Mouse (Mus musculus): ENCODE results near the gene Uhrf1bp1l. TPM values are rescaled to one million over a fixed set of nuclear protein-coding genes. Genes with fewer than 3 reads are reported as not detected.
A peak's percentile ranks its signal among the peaks of the same experiment; 100 is the strongest.
"Not testable (repeated sequence)": the region's sequence is repeated elsewhere in the genome, so short reads cannot be mapped to it uniquely, and the experiment has no call there.

The Uhrf1bp1l gene
- total RNA-seq (2021): 10 to 100 TPM in 1 of 2 experiments, 1 to 10 TPM in 1; 8.9 to 13.6 TPM
- long read RNA-seq, experiment 1, full-length matches to known transcripts: 9 of 16 reads
- long read RNA-seq, experiment 1, partial matches to known transcripts: 4 of 16 reads
- long read RNA-seq, experiment 1, other reads (novel, unspliced or antisense): 3 of 16 reads
- long read RNA-seq, experiment 2, full-length matches to known transcripts: 5 of 12 reads
- long read RNA-seq, experiment 2, partial matches to known transcripts: 4 of 12 reads
- long read RNA-seq, experiment 2, other reads (novel, unspliced or antisense): 3 of 12 reads

DNA sequence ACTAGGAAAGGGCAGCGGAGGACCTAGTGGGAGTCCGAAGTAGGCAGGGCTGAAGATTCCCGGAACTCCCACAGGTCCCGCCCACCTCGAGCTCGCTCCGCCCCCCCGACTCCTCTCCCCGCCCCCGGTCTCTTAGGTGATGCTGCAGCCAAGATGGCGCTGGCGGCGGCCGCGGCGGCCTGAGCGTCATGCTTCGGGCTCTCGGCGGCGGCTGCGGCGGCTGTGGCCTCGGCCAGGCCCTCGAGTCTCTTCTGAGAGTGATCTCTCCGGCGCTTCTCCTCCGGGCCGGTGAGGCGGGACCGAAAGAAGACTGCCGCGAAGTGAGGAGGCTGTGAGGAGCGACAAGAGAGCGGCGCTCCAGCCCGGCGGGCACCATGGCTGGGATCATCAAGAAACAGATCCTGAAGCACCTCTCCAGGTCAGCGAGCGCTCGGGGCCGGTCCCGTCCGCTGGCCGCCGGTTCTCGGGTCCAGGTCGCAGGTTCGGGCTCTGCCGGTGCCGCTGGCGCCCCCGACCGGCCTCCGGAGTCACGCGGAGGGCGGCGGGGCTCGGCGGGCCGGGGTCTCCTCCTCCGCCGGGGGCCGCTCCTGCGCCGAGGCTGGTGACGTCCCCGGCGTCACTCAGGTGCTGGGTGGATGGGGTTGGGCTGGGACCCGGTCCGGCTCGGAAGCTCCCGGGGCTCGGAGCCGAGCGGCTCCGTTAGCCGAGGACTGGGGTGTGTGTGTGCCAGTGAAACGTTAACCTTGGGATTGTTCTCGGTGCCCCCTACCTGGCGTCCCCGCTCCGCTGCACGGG is at the start of gene Uhrf1bp1l:
Gene Uhrf1bp1l, plus strand, starts transcription at position 121 of the 795 bp plus-strand sequence.
- DNase-seq: peak; percentile 96

DNA sequence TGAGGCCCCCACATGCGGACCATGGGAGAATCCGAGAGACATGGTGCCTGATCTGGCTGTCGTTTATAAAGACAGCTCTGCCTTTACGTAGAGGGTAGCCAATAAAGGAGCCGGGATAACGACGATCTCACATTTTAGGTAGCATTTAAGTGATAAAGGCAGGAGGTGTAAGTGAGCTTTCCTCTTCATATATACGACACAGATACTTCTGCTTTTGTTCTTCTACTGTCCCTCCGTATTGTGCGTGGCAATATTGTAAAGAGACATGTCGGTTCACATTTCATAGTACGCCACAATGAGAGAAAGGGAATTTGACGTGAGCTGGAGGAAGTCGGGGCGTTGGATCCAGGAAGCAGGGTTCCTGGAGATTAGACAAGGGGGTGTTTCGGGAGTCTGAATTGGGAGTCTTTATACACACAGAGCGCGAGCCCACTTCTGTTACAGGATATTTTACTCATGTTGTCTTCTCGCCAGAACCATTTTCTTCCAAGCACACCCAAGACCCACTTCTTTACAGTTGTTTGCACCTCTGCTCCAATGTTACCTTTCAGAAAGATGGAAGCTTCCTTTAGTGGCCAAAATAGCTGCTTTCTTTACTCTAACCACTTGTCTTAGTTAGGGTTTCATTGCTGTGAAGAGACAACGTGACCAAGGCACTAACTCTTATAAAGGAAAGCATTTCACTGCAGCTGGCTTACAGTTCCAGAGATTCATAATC is 49.4 kb upstream of the Uhrf1bp1l start:
- no peak for DNase-seq

DNA sequence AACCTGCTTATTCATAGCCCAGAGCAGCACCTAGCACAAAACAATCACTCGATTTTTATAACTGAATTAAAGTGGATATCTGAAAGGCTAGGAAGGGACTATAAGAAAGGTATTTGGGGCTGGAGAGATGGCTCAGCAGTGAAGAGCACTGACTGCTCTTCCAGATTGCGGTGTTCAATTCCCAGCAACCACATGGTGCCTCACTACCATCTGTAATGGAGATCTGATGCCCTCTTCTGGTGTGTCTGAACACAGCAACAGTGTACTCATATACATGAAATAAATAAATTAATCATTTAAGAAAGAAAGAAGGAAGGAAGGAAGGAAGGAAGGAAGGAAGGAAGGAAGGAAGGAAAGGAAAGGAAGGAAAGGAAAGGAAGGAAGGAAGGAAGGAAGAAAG is 48.5 kb upstream of the Uhrf1bp1l start:
- not testable (repeated sequence) for DNase-seq

DNA sequence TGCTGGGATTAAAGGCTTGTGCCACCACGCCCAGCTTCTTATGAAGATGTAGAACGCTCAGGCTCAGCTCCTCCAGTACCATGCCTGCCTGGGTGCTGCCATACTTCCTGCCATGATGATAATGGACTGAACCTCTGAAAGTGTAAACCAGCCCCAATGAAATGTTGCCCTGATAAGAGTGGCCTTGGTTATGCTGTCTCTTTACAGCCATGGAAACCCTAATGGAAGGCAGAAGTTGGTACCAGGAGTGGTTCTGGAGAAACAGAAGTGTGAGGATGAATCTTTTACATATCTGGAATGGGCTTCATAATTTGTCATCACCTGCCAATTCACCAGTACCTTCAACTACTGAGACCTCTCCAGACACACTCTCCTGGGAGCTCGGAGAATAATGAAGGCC is 46.8 kb upstream of the Uhrf1bp1l start:
- no peak for DNase-seq

DNA sequence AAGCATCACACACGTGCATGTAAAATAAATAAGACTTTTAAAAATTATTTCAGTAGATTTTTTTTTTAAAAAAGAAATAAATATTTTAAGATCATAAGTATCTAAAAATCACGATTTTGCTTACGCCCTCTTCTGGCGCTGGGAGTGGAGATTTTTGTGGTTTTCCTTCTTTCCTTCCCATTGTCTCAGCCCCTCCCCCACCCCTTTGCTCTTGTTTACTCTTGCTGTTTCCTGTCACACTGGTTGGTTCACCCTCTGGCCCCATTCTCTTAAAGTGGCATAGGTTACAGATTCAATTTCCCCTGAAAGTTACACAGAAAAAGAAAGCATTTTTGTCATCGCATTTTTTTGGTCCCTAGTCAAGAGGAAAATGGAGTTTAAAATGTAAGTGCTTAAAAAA is 41.7 kb upstream of the Uhrf1bp1l start:
- no peak for DNase-seq

DNA sequence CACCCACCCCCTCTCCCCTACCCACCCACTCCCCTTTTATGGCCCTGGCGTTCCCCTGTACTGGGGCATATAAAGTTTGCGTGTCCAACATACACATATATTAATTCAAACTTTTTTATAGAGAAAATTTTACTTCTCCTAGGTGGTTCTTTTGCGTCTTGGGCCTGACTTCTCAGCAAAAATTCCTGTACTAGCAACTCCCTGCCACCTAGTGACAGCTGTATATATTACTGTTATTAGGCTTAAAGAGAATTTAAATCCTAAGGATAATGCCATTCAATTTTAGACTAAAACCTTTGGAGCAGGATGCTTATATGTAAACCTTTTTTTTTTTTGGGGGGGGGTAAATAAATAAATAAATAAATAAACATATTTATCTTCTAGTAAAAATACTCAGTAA is 37.4 kb upstream of the Uhrf1bp1l start:
- DNase-seq: no peak

DNA sequence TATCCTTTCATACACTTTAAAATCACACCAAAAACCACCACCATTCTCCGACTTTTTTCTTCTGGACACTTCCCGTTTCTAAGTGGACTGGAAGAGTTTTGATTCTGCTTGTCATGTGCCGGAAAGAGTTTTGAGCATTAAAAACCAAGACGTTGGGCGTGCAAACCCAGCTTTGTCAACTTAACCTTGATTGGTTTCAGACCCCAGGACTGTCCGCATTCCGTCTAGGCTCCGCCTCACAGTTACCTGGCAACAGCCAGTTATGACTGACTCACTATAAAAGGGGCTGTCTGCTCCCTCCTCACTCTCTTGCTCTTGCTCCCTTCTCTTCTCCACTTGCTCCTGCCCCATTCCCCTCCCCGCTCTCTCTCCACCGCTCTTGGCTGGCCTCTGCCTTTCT is 36.1 kb upstream of the Uhrf1bp1l start:
- DNase-seq: no peak

DNA sequence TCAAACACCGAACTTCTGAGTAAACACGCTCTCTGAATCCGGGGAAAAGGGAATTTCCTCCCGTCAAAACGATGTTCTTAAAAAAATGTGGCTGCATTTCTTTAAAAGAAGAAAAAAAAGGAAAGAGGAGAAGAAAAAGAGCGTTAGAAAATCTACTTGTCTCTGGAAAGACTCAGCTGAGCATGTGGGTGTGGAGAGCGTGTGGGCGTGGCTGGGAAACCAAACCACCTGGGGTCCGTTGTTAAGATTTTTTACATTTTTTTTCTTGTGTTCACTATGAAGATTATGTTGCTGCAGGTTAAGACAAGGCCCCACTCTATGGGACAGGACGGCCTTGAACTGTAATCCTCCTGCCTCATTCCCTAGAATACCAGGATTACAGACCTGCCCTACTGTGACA is 29.9 kb upstream of the Uhrf1bp1l start:
- DNase-seq: no peak

DNA sequence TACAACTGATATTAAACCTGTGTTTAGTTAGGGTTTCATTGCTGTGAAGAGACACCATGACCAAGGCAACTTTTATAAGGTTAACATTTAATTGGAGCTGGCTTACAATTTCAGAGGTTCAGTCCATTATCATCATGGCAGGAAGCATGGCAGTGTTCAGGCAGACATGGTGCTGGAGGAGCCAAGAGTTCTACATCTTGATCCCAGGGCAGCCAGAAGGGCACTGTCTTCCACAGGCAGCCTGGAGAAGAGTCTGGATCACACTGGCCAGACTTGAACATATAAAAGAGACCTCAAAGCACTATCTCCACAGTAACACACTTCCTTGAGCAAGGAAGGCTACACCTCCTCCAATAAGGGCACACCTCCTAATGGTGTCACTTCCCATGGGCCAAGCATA is 24.5 kb upstream of the Uhrf1bp1l start:
- DNase-seq: no peak

DNA sequence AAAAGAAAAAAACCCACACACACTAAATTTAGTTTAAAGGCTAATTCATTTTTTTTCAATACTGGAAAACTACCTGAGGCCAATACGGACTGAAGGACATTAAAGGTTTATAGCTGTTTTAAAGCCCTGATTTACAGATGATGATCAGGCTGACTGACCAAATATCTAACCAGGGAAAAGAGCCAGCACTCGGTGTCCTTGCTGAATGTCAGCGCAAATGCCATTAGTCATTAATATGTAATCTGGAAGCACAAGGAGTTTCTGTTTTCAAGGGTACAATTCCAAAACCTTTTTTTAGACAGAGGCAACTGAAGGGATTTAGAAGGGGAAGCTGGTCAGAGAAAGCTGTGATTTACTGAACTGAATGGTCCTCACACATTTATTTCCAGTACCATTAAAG is 24.0 kb upstream of the Uhrf1bp1l start:
- no peak for DNase-seq

DNA sequence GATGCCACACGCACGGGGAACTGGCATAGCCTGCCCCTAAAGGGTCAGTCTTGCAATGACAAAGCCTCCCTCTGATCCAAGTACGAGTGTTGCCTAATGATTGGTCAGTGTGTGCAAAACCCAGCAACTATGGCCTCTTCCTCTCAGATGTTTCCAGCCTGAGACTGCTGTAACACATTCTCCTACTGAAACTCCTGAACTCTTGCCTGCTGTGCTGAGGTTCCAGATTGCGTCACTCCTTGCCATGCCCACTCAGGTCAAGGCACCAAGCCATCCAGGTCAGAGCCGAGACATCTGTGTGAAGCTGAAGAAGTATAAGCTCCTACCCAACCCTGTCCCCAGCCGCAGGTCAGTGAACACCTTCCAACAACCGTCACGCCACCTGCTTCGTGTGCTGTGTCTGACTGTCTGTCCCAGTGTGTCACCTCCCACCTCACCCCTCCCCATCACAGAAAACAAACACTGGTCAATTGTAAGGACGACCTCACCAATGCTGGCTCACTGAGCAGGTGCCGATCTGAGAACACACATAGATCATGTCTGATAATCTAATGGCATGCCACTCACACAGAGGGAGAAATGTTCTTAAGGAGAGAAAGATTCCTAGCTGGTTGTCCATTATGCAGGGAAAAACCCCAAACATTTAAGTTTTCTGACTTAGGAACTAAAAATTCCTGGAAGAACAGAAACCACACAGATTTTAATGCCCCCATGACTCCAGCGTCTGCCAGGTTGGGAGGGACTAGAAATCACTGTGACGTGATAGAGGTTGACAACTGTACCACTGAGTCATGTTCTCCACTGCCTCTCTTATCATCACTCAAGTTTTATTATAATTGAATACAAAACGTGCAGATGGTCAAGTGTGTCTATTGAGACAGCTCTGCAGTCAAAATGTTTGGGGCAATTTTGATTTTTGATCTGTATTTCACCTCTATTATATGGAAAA is 22.3 kb upstream of the Uhrf1bp1l start:
- no peak for DNase-seq

DNA sequence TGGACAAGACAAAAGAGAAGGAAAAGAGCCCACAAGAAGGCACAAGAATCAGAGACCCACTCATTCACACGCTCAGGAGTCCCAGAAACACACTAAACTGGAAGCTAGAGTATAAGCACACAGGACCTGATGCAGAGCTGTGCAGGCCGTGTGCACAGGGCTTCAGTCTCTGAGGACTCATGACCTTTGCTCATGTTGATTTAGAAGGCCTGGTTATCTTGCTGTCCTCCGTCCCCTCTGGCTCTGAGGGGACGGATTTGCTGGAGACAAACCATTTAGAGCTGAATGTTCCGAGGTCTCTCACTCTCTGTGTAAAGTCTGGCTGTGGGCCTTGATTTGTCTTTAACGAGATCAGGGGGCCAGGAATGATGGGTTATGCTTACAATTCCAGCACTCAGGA is 14.4 kb upstream of the Uhrf1bp1l start:
- DNase-seq: no peak

DNA sequence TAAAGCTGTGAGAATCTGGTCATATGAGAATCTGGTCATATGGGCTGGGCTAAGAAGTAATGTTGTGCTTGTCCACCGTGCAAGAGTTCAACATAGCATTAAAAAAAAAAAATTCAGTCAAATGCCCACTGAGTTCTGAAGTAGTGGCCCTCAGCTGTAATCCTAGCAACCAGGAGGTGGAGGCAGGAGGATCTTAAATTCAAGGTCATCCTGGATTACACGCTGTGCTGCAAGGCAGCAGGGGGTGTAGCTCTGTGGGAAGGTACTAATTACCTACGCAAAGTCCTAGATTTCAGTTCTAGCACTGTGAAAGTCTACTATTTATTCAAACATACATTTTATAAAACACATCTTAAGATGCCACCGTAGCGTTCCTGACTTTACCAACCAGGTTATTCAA is 13.4 kb upstream of the Uhrf1bp1l start:
- no peak for DNase-seq

DNA sequence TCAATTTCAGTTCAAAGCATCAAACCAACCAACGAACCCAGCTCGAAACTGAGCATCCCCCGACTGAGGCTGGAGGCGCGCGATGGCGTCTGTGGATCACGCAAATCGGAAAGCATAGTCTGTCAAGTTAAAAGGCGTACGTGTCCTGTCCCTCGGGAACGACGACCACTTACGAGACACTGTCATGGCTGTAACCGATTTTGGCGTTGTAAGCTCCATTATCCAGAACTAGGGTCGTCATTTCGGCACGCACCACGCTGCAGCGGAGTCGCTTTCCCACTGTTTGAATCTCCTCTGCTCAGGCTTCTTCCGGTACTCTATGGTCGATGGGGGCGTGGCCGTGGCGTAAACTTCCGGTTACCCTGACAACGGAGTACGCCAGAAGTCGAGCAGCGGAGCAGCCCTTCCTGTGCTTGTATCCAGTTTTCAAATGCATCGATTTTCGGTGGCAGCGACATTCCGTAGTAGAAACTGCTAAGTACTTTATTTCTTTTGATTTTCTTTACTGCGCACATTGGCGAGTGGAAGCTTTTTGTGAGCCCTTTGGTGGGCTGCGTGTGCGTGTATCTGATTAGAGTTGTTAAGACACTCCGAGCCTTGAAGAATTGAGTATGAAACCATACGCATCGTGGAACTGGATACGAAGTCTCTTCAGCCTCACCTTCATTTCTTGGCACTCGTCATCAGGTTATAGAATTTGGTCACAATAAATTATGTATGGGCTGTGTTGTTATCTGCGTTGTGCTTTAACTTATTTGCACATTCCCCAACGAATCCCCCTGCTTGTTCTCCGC is 12.6 kb upstream of the Uhrf1bp1l start, which contains the start of gene Actr6:
Gene Actr6, minus strand, starts transcription at position 295 of the 794 bp plus-strand sequence.
- DNase-seq: peak; percentile 89

DNA sequence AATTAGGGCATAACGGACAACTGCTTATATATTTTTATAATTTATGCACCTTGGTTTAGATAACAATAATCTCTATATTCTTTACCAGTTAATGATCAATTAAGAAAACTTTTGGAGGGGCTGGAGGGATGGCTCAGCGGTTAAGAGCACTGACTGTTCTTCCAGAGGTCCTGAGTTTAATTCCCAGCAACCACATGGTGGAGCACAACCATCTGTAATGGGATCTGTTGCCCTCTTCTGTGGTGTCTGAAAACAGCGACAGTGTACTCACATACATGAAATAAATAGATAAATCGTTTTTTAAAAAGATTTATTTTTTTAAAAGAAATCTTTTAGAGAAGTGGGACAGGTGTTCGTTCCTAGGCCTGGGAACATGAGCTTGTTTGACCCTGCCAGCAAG is 7.7 kb upstream of the Uhrf1bp1l start:
- no peak for DNase-seq

DNA sequence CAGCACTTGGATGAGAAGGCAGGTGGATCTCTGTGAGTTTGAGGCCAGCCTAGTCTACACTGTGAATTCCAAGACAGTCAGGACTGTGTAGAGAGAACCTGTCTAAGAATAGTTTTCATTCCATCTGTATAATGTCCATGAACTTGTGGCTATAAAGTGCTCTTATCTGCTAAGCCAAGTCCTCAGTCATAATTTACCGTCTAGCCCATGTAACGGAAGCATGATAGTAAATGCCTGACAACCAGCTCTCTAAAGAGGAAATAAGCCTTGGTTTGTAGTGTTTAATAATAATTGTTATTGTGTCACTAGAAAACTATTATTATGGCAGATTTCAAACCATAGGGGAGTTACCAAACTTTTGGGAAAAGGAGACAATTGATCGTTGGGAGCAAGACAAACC is 6.9 kb upstream of the Uhrf1bp1l start:
- DNase-seq: no peak

DNA sequence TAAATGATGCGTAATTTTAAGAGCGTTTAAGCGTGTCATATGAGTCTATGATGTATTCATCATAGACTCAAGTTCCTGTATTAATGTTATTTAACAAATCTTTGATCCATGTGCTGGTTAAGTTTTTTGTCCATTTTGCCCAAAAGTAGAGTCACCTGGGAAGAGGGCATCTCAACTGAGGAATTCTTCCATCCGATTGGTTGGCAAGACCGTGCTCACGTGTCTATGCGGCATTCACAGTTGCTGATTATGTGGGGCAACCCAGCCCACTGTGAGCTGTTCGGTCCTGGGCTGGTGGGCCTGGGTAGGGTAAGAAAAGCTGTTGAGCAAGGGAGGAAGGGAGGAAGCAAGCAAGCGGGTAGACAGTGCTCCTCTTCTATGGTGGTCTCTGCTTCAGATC is 6.4 kb upstream of the Uhrf1bp1l start:
- no peak for DNase-seq

DNA sequence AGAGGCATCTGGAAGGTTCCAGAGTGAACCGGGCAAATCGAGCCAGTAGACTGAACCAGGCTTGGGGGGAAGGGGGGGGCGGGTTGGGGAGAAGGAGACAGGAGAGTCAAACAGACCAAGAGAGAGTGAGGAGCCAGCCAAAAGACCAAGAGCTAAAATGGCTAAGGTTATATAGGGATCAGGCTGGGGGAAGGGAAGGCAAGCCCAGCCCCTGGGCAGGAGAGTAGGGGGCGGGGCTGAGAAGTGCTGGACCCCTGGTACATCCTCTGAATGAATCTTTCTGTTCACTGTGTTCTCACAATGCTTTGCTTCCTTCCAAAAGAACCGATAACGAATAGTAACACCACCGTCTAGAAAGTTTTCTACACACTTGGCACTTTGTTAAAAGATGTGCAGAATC is 5.1 kb upstream of the Uhrf1bp1l start:
- DNase-seq: no peak

DNA sequence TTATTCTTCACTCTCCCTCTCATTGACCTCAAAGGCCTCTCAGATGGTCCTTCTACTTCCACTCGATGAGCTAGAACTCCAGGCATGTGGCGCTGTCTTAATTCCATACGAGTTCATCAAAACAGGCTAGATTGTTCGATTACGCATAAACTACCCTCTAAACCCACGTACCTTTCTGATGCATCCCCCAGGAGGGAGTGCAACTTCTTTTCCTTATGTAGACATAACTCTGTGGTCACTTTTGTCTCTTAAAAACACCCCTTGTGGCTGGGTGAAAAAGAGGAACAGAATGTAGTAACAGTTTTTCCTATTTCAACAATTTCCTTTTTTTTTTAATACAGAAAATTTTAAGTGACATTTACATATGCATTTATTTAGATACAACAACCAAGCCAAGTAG is 3.8 kb upstream of the Uhrf1bp1l start:
- DNase-seq: no peak

DNA sequence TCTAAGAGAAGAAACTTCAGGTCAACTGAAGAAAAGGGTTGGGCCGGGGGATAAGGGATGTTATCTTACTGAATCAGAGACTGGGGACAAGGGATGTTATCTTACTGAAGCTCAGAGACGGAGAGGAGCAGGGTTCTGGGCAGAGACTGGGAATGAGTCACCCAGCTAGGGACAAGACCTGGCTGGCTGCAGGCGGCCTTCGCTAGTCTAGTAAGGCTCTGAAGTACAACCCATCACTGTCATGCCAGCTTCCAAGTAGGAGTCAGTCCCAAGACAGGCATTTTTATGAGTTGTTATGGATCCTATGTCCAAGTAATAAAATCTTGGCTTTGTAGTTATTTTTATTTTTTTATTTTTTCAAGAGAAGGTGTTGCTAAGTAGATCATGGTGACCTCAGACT is 1.5 kb upstream of the Uhrf1bp1l start:
- no peak for DNase-seq

DNA sequence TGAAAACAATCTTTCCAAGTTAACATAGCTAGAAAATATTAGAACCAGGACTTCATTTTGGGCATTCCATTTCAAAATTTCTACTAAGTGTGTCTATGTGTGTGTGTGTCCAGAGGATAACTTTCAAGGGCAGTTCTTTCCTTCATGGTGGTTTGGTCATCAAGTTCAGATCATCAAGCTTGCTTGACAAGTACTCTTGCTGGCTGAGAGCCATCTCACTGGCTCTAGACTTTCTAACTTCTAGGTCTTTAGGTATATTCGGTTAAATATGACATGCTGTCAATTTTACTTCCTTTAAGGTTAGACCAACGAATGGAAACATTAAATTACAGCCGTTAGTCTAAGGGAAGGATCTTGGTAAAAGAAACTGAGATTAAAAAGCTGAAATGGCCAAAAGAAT is 450 bp upstream of the Uhrf1bp1l start:
- DNase-seq: no peak

Data from gastrocnemius, postnatal 10 days (tissue).